Mouse (Mus musculus): ENCODE data around the gene Tmem167. TPM values are rescaled to one million over a fixed set of nuclear protein-coding genes. Genes with fewer than 3 reads are reported as not detected.

Tmem167 gene
- polyA plus RNA-seq, 1 experiment = 1.6 TPM

GRCm38 (mm10) chr13:90152536-90153273, 63.8 kb downstream of the Tmem167 start:
- Histone ChIP-seq H3K4me1 (ENCODE audit: control insufficient read depth, insufficient read depth, insufficient read length) (no peaks in the 10 kb centered on the region), H3K36me3 (ENCODE audit: control insufficient read depth, insufficient read depth, low read length) (no peaks in the 10 kb centered on the region), H3K27me3 (ENCODE audit: control insufficient read depth, insufficient read depth, low read length) (no peaks in the 10 kb centered on the region), H3K4me3 (ENCODE audit: extremely low read depth, insufficient read depth, insufficient read length) (no peak overlapping the region), H3K27ac (ENCODE audit: insufficient read depth, low read length) (no peak overlapping the region)
- WGBS = 80% methylated on average over 7 of the region's 7 CpGs
- DNase-seq (ENCODE audit: low read depth in 1 of 2, low spot score in 2 of 2) = no peak
- TF ChIP-seq POLR2A (IDR thresholded peaks at IDR 0.05; ENCODE audit: low read depth, low read length) (no peak), CTCF (IDR thresholded peaks at IDR 0.05; ENCODE audit: extremely low read depth, insufficient read depth, insufficient read length, insufficient replicate concordance) (no peak)

- WGBS = 87% methylated on average over 2 of the region's 2 CpGs
- no peak for DNase-seq (ENCODE audit: low read depth in 1 of 2, low spot score in 2 of 2)
- Histone ChIP-seq H3K4me3 (ENCODE audit: extremely low read depth, insufficient read depth, insufficient read length) (no peak overlapping the region), H3K27me3 (ENCODE audit: control insufficient read depth, insufficient read depth, low read length) (no peaks in the 10 kb centered on the region), H3K4me1 (ENCODE audit: control insufficient read depth, insufficient read depth, insufficient read length) (no peaks in the 10 kb centered on the region), H3K36me3 (ENCODE audit: control insufficient read depth, insufficient read depth, low read length) (no peaks in the 10 kb centered on the region), H3K27ac (ENCODE audit: insufficient read depth, low read length) (no peak overlapping the region)
- no peak for TF ChIP-seq CTCF (IDR thresholded peaks at IDR 0.05; ENCODE audit: extremely low read depth, insufficient read depth, insufficient read length, insufficient replicate concordance)
- no peak for TF ChIP-seq POLR2A (IDR thresholded peaks at IDR 0.05; ENCODE audit: low read depth, low read length)
These were observed 75.2 kb downstream of the Tmem167 start for GRCm38 (mm10) chr13:90164147-90164546.

DNA sequence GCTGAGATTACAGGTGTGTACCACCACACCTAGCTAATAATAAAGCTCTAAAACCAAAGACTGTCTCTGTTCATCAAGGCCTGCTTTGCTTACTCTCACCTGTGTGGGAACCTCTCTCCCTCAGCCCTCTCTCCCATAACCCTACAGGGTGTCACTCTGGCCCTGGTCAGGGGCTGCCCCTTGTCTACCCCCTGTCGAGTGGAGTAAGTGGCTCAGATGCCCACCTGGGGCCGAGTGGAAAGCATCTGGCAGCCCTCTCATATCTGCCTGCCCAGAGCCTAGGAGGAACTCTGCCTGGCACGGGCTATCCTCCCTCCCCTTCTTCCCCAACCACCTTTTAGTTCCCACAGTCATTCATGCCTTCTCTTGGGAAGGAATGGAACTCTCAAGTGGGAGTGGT, 78.1 kb downstream of the Tmem167 start:
- Histone ChIP-seq H3K36me3 (ENCODE audit: control insufficient read depth, insufficient read depth, low read length) (no peaks in the 10 kb centered on the region), H3K27ac (ENCODE audit: insufficient read depth, low read length) (no peak overlapping the region), H3K4me1 (ENCODE audit: control insufficient read depth, insufficient read depth, insufficient read length) (no peaks in the 10 kb centered on the region), H3K27me3 (ENCODE audit: control insufficient read depth, insufficient read depth, low read length) (no peaks in the 10 kb centered on the region), H3K4me3 (ENCODE audit: extremely low read depth, insufficient read depth, insufficient read length) (no peak overlapping the region)
- 70% methylated on average over 3 of the region's 3 CpGs for WGBS
- TF ChIP-seq CTCF (IDR thresholded peaks at IDR 0.05; ENCODE audit: extremely low read depth, insufficient read depth, insufficient read length, insufficient replicate concordance) (no peak), POLR2A (IDR thresholded peaks at IDR 0.05; ENCODE audit: low read depth, low read length) (no peak)
- DNase-seq (ENCODE audit: low read depth in 1 of 2, low spot score in 2 of 2) = no peak

GRCm38 (mm10) chr13:90170100-90170781, 81.3 kb downstream of the Tmem167 start:
- Histone ChIP-seq H3K4me1 (ENCODE audit: control insufficient read depth, insufficient read depth, insufficient read length) (no peaks in the 10 kb centered on the region), H3K27me3 (ENCODE audit: control insufficient read depth, insufficient read depth, low read length) (no peaks in the 10 kb centered on the region), H3K27ac (ENCODE audit: insufficient read depth, low read length) (no peak overlapping the region), H3K36me3 (ENCODE audit: control insufficient read depth, insufficient read depth, low read length) (no peaks in the 10 kb centered on the region), H3K4me3 (ENCODE audit: extremely low read depth, insufficient read depth, insufficient read length) (no peak overlapping the region)
- TF ChIP-seq POLR2A (IDR thresholded peaks at IDR 0.05; ENCODE audit: low read depth, low read length) = no peak
- WGBS = 75% methylated on average over 4 of the region's 4 CpGs
- no peak for DNase-seq (ENCODE audit: low read depth in 1 of 2, low spot score in 2 of 2)

DNA sequence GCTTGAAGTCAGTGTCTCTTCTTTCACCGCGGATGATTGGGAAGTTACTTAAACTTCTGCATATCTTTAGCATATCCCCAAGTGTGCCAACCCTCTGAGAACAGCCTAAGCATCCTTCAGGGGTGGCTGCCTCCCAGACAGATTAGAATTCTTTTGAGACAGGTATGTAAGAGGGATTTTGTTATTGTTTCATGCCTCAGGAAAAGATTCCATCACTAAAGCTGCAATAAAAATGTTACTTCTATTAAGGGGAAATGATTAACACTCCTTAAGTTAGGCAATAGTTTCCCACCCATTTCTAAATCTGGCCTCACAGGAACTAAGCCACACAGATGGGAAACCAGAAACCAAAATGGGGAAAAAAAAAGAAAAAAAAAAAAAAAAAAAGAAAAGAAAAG, 81.9 kb downstream of the Tmem167 start:
- TF ChIP-seq CTCF (IDR thresholded peaks at IDR 0.05; ENCODE audit: extremely low read depth, insufficient read depth, insufficient read length, insufficient replicate concordance) = no peak
- no peak for TF ChIP-seq POLR2A (IDR thresholded peaks at IDR 0.05; ENCODE audit: low read depth, low read length)
- 26% methylated on average over 2 of the region's 2 CpGs for WGBS
- DNase-seq (ENCODE audit: low read depth in 1 of 2, low spot score in 2 of 2) = no peak
- no peak overlapping the region for H3K4me3 ChIP-seq (ENCODE audit: extremely low read depth, insufficient read depth, insufficient read length)
- H3K27ac ChIP-seq (ENCODE audit: insufficient read depth, low read length) = no peak overlapping the region
- H3K36me3 ChIP-seq (ENCODE audit: control insufficient read depth, insufficient read depth, low read length) = no peaks in the 10 kb centered on the region
- no peaks in the 10 kb centered on the region for H3K4me1 ChIP-seq (ENCODE audit: control insufficient read depth, insufficient read depth, insufficient read length)
- no peaks in the 10 kb centered on the region for H3K27me3 ChIP-seq (ENCODE audit: control insufficient read depth, insufficient read depth, low read length)

DNA sequence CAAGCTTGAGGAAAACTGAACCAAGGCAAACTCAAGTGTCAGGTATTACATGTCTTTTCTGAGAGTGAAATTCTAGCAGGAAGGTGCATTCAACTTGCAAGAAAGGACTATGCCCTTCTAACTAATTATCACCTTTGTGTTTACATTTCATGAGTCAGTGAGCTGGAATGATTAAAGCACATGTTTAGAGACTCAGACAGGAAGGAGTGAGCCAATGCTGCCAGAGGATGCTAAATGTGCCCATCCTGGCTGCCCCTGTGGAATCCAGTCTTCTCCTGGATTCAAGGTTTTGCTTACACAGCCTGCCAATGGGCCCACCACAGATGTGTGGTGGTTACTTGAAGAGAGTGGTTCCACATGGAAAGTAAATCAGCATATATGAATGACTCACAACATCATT, 82.5 kb downstream of the Tmem167 start:
- Histone ChIP-seq H3K4me1 (ENCODE audit: control insufficient read depth, insufficient read depth, insufficient read length) (no peaks in the 10 kb centered on the region), H3K36me3 (ENCODE audit: control insufficient read depth, insufficient read depth, low read length) (no peaks in the 10 kb centered on the region), H3K27ac (ENCODE audit: insufficient read depth, low read length) (no peak overlapping the region), H3K4me3 (ENCODE audit: extremely low read depth, insufficient read depth, insufficient read length) (no peak overlapping the region), H3K27me3 (ENCODE audit: control insufficient read depth, insufficient read depth, low read length) (no peaks in the 10 kb centered on the region)
- TF ChIP-seq POLR2A (IDR thresholded peaks at IDR 0.05; ENCODE audit: low read depth, low read length) = no peak
- TF ChIP-seq CTCF (IDR thresholded peaks at IDR 0.05; ENCODE audit: extremely low read depth, insufficient read depth, insufficient read length, insufficient replicate concordance) = no peak
- no peak for DNase-seq (ENCODE audit: low read depth in 1 of 2, low spot score in 2 of 2)

GRCm38 (mm10) chr13:90175662-90176061, 86.7 kb downstream of the Tmem167 start:
- no peaks in the 10 kb centered on the region for H3K4me1 ChIP-seq (ENCODE audit: control insufficient read depth, insufficient read depth, insufficient read length)
- 63% methylated on average over 2 of the region's 2 CpGs for WGBS
- TF ChIP-seq CTCF (IDR thresholded peaks at IDR 0.05; ENCODE audit: extremely low read depth, insufficient read depth, insufficient read length, insufficient replicate concordance) (no peak), POLR2A (IDR thresholded peaks at IDR 0.05; ENCODE audit: low read depth, low read length) (no peak)
- no peaks in the 10 kb centered on the region for H3K36me3 ChIP-seq (ENCODE audit: control insufficient read depth, insufficient read depth, low read length)
- no peak for DNase-seq (ENCODE audit: low read depth in 1 of 2, low spot score in 2 of 2)
- no peak overlapping the region for H3K27ac ChIP-seq (ENCODE audit: insufficient read depth, low read length)
- no peak overlapping the region for H3K4me3 ChIP-seq (ENCODE audit: extremely low read depth, insufficient read depth, insufficient read length)
- H3K27me3 ChIP-seq (ENCODE audit: control insufficient read depth, insufficient read depth, low read length) = no peaks in the 10 kb centered on the region

All from spleen, adult 2 months (tissue).